Mouse (Mus musculus): ENCODE results near the gene Zmynd15. TPM values are rescaled to one million over a fixed set of nuclear protein-coding genes. Genes with fewer than 3 reads are reported as not detected.

Gene Zmynd15
- polyA plus RNA-seq, 1 experiment from 2014 or later: 0.63 TPM

- peak; percentile 44 for ATAC-seq (ENCODE audit: insufficient number of reproducible peaks, low FRiP score, low TSS enrichment, low read depth)
- H3K4me3 ChIP-seq (replicated peaks): peak overlapping the region; percentile 83
- no peaks in the 10 kb centered on the region for H3K9me3 ChIP-seq (replicated peaks)
- H3K36me3 ChIP-seq: peaks cover 18% of the 10 kb centered on the region
- H3K4me2 ChIP-seq (replicated peaks): peak overlapping the region; percentile 75
- H3K27me3 ChIP-seq: no peaks in the 10 kb centered on the region
- H3K9ac ChIP-seq: peak overlapping the region; percentile 82
- WGBS: 5% methylated on average over 15 of the region's 15 CpGs
- peaks cover 26% of the 10 kb centered on the region for H3K4me1 ChIP-seq
- peak overlapping the region; percentile 88 for H3K27ac ChIP-seq (replicated peaks)
These were observed 26.2 kb upstream of the Zmynd15 start for GRCm38 (mm10) chr11:70432895-70433568.

GRCm38 (mm10) chr11:70433569-70433943, 25.7 kb upstream of the Zmynd15 start:
- Histone ChIP-seq H3K4me2 (replicated peaks) (peak overlapping the region; percentile 75), H3K4me1 (peaks cover 26% of the 10 kb centered on the region), H3K4me3 (replicated peaks) (peak overlapping the region; percentile 83), H3K9ac (peak overlapping the region; percentile 82), H3K36me3 (peaks cover 21% of the 10 kb centered on the region), H3K27ac (replicated peaks) (no peak overlapping the region), H3K9me3 (replicated peaks) (no peaks in the 10 kb centered on the region), H3K27me3 (no peaks in the 10 kb centered on the region)
- no peak for ATAC-seq (ENCODE audit: insufficient number of reproducible peaks, low FRiP score, low TSS enrichment, low read depth)
- 45% methylated on average over 1 of the region's 1 CpGs for WGBS

- Histone ChIP-seq H3K27ac (replicated peaks) (no peak overlapping the region), H3K4me1 (peaks cover 26% of the 10 kb centered on the region), H3K4me3 (replicated peaks) (peak overlapping the region; percentile 83; the same call in 1 of the 2 replicates), H3K27me3 (no peaks in the 10 kb centered on the region), H3K36me3 (peaks cover 24% of the 10 kb centered on the region), H3K9ac (no peak overlapping the region), H3K9me3 (replicated peaks) (no peaks in the 10 kb centered on the region), H3K4me2 (replicated peaks) (peak overlapping the region; percentile 75)
- no peak for ATAC-seq (ENCODE audit: insufficient number of reproducible peaks, low FRiP score, low TSS enrichment, low read depth)
- 88% methylated on average over 3 of the region's 3 CpGs for WGBS
These were observed 25.3 kb upstream of the Zmynd15 start for GRCm38 (mm10) chr11:70433951-70434350.

GRCm38 (mm10) chr11:70435476-70435875, 23.8 kb upstream of the Zmynd15 start:
- H3K27me3 ChIP-seq: no peaks in the 10 kb centered on the region
- no peaks in the 10 kb centered on the region for H3K9me3 ChIP-seq (replicated peaks)
- ATAC-seq (ENCODE audit: insufficient number of reproducible peaks, low FRiP score, low TSS enrichment, low read depth): no peak
- 56% methylated on average over 5 of the region's 5 CpGs for WGBS
- no peak overlapping the region for H3K4me2 ChIP-seq (replicated peaks)
- peaks cover 26% of the 10 kb centered on the region for H3K4me1 ChIP-seq
- no peak overlapping the region for H3K27ac ChIP-seq (replicated peaks)
- H3K4me3 ChIP-seq (replicated peaks): no peak overlapping the region
- no peak overlapping the region for H3K9ac ChIP-seq
- H3K36me3 ChIP-seq: peaks cover 40% of the 10 kb centered on the region

- H3K4me3 ChIP-seq (replicated peaks): no peak overlapping the region
- H3K4me2 ChIP-seq (replicated peaks): no peak overlapping the region
- no peaks in the 10 kb centered on the region for H3K27me3 ChIP-seq
- no peak for ATAC-seq (ENCODE audit: insufficient number of reproducible peaks, low FRiP score, low TSS enrichment, low read depth)
- H3K9me3 ChIP-seq (replicated peaks): no peaks in the 10 kb centered on the region
- no peak overlapping the region for H3K9ac ChIP-seq
- no peak overlapping the region for H3K27ac ChIP-seq (replicated peaks)
- H3K36me3 ChIP-seq: peaks cover 47% of the 10 kb centered on the region
- 78% methylated on average over 6 of the region's 6 CpGs for WGBS
- peaks cover 19% of the 10 kb centered on the region for H3K4me1 ChIP-seq
These were observed 21.8 kb upstream of the Zmynd15 start for GRCm38 (mm10) chr11:70437426-70437825.

GRCm38 (mm10) chr11:70438728-70439374, 20.4 kb upstream of the Zmynd15 start:
- Histone ChIP-seq H3K36me3 (peaks cover 47% of the 10 kb centered on the region), H3K27ac (replicated peaks) (no peak overlapping the region), H3K9ac (no peak overlapping the region), H3K9me3 (replicated peaks) (no peaks in the 10 kb centered on the region), H3K4me3 (replicated peaks) (no peak overlapping the region), H3K4me1 (peaks cover 8% of the 10 kb centered on the region), H3K27me3 (no peaks in the 10 kb centered on the region), H3K4me2 (replicated peaks) (no peak overlapping the region)
- ATAC-seq (ENCODE audit: insufficient number of reproducible peaks, low FRiP score, low TSS enrichment, low read depth): no peak
- 83% methylated on average over 7 of the region's 7 CpGs for WGBS

- H3K27ac ChIP-seq (replicated peaks): no peak overlapping the region
- H3K9ac ChIP-seq: no peak overlapping the region
- no peak for ATAC-seq (ENCODE audit: insufficient number of reproducible peaks, low FRiP score, low TSS enrichment, low read depth)
- peaks cover 47% of the 10 kb centered on the region for H3K36me3 ChIP-seq
- WGBS: 99% methylated on average over 4 of the region's 4 CpGs
- no peak overlapping the region for H3K4me3 ChIP-seq (replicated peaks)
- no peak overlapping the region for H3K4me2 ChIP-seq (replicated peaks)
- H3K27me3 ChIP-seq: no peaks in the 10 kb centered on the region
- H3K4me1 ChIP-seq: 0 out of 2 replicates have a peak, but pooled peaks cover 2% of the 10 kb centered on the region
- no peaks in the 10 kb centered on the region for H3K9me3 ChIP-seq (replicated peaks)
These were observed 18.6 kb upstream of the Zmynd15 start for GRCm38 (mm10) chr11:70440637-70441036.

GRCm38 (mm10) chr11:70441882-70442281, 17.4 kb upstream of the Zmynd15 start:
- ATAC-seq (ENCODE audit: insufficient number of reproducible peaks, low FRiP score, low TSS enrichment, low read depth): no peak
- Histone ChIP-seq H3K27ac (replicated peaks) (no peak overlapping the region), H3K36me3 (peaks cover 40% of the 10 kb centered on the region), H3K9me3 (replicated peaks) (no peaks in the 10 kb centered on the region), H3K4me3 (replicated peaks) (no peak overlapping the region), H3K4me1 (no peaks in the 10 kb centered on the region), H3K4me2 (replicated peaks) (no peak overlapping the region), H3K27me3 (no peaks in the 10 kb centered on the region), H3K9ac (no peak overlapping the region)
- 86% methylated on average over 7 of the region's 7 CpGs for WGBS

- Histone ChIP-seq H3K4me1 (no peaks in the 10 kb centered on the region), H3K27me3 (no peaks in the 10 kb centered on the region), H3K4me2 (replicated peaks) (no peak overlapping the region), H3K27ac (replicated peaks) (no peak overlapping the region), H3K9me3 (replicated peaks) (no peaks in the 10 kb centered on the region), H3K4me3 (replicated peaks) (no peak overlapping the region), H3K36me3 (peaks cover 22% of the 10 kb centered on the region), H3K9ac (no peak overlapping the region)
- WGBS: 85% methylated on average over 3 of the region's 3 CpGs
- ATAC-seq (ENCODE audit: insufficient number of reproducible peaks, low FRiP score, low TSS enrichment, low read depth): no peak
These were observed 15.3 kb upstream of the Zmynd15 start for GRCm38 (mm10) chr11:70443964-70444363.

- peaks cover 15% of the 10 kb centered on the region for H3K36me3 ChIP-seq
- no peak overlapping the region for H3K9ac ChIP-seq
- no peak overlapping the region for H3K4me2 ChIP-seq (replicated peaks)
- no peak overlapping the region for H3K4me3 ChIP-seq (replicated peaks)
- H3K27ac ChIP-seq (replicated peaks): no peak overlapping the region
- ATAC-seq (ENCODE audit: insufficient number of reproducible peaks, low FRiP score, low TSS enrichment, low read depth): no peak
- H3K27me3 ChIP-seq: no peaks in the 10 kb centered on the region
- WGBS: 78% methylated on average over 6 of the region's 6 CpGs
- H3K9me3 ChIP-seq (replicated peaks): no peaks in the 10 kb centered on the region
- no peaks in the 10 kb centered on the region for H3K4me1 ChIP-seq
These were observed 14.6 kb upstream of the Zmynd15 start for GRCm38 (mm10) chr11:70444667-70445066.

- no peak for ATAC-seq (ENCODE audit: insufficient number of reproducible peaks, low FRiP score, low TSS enrichment, low read depth)
- H3K9ac ChIP-seq: no peak overlapping the region
- WGBS: 38% methylated on average over 3 of the region's 3 CpGs
- H3K36me3 ChIP-seq: no peaks in the 10 kb centered on the region; the same call in 1 of the 2 replicates
- no peaks in the 10 kb centered on the region for H3K27me3 ChIP-seq
- H3K4me3 ChIP-seq (replicated peaks): no peak overlapping the region
- H3K9me3 ChIP-seq (replicated peaks): no peaks in the 10 kb centered on the region
- H3K4me2 ChIP-seq (replicated peaks): no peak overlapping the region
- 0 out of 2 replicates have a peak, but pooled peaks cover 4% of the 10 kb centered on the region for H3K4me1 ChIP-seq
- H3K27ac ChIP-seq (replicated peaks): no peak overlapping the region
These were observed 12.5 kb upstream of the Zmynd15 start for GRCm38 (mm10) chr11:70446756-70447155.
